Mouse (Mus musculus) liver, embryonic 14.5 days (tissue): ENCODE measurements around the gene Atad3a.

Experiments used
- CTCF ChIP-seq: IDR thresholded peaks from 2 replicates; pipeline ENCODE4 v1.5.1; 2016; ENCODE audit warnings: antibody characterized with exemption, low read depth, control low read depth
- EP300 ChIP-seq: IDR thresholded peaks from 2 replicates; pipeline ENCODE4 v1.6.1; 2016; ENCODE audit warnings: antibody characterized with exemption, low read depth

DNA sequence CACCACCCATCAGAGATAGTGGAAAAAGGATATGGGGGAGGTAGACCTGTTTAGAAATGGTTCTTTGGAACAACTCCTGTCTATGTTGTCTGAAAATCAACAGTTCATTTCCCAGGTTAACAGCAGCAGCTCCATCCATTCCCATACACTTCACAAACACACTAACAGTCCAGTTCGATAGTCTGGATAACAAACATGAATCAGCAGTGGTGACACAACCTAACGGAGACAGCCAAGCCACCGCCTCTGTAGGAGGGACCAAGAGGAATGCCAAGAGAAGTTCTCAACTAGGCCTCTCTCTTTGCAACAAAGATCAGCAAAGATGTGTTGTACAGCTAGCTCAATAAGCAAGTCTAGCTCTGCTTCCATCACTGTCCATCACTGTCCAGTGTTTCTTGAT is 1.5 kb upstream of the Atad3a start:
- no peak for TF ChIP-seq CTCF
- TF ChIP-seq EP300: no peak
